Comparison of ENCODE assay signal across 18 mouse cellular contexts in genomic region chr2:65119667-65120066, GRCm38 (mm10).
A peak's percentile ranks its signal among the peaks of the same experiment; 100 is the strongest.
DNase-seq lines count a peak whose midpoint lies in the region; ATAC-seq and TF ChIP-seq lines count a peak whose summit lies in the region.
"Had no signal": no experiment of that assay in that cellular context is flagged by ENCODE, and none has a peak within 500 bp of the region (broad histone marks: within the 10 kb centered on the region; RNA-seq: fewer than 3 reads in every experiment).

No protein-coding gene starts in this region.

- no peak overlapping the region for H3K4me3 ChIP-seq in kidney, postnatal 0 days (replicated peaks; ENCODE audit: low read depth, low read length)
- H3K4me3 ChIP-seq in limb, embryonic 13.5 days = no peak overlapping the region
- no peak overlapping the region for H3K4me3 ChIP-seq in intestine, postnatal 0 days (ENCODE audit: low read depth, low read length)
- H3K4me3 ChIP-seq: kidney, embryonic 15.5 days; liver, embryonic 15.5 days; midbrain, embryonic 10.5 days had no signal

- H3K9ac ChIP-seq in kidney, postnatal 0 days (ENCODE audit: low read depth, low read length) = no peak overlapping the region
- no peak overlapping the region for H3K9ac ChIP-seq in limb, embryonic 13.5 days
- no peak overlapping the region for H3K9ac ChIP-seq in intestine, postnatal 0 days (ENCODE audit: low read depth, low read length)
- H3K9ac ChIP-seq: kidney, embryonic 15.5 days; liver, embryonic 15.5 days had no signal

- no peaks in the 10 kb centered on the region for H3K36me3 ChIP-seq in kidney, postnatal 0 days (ENCODE audit: insufficient read depth, low read length)
- H3K36me3 ChIP-seq in limb, embryonic 13.5 days = no peaks in the 10 kb centered on the region
- H3K36me3 ChIP-seq in intestine, postnatal 0 days (ENCODE audit: control insufficient read depth, insufficient read depth) = peaks cover 3% of the 10 kb centered on the region; the same call in 1 of the 2 replicates
- H3K36me3 ChIP-seq: kidney, embryonic 15.5 days; liver, embryonic 15.5 days; midbrain, embryonic 10.5 days had no signal

- no peak overlapping the region for H3K27ac ChIP-seq in kidney, postnatal 0 days
- no peak overlapping the region for H3K27ac ChIP-seq in limb, embryonic 13.5 days
- H3K27ac ChIP-seq in intestine, postnatal 0 days (ENCODE audit: low read depth, low read length) = no peak overlapping the region
- H3K27ac ChIP-seq: liver, embryonic 15.5 days; midbrain, embryonic 10.5 days had no signal

- ATAC-seq in kidney, postnatal 0 days (replicated peaks; ENCODE audit: low FRiP score, low read depth) = no peak
- peak; percentile 79; the same call in 1 of the 2 replicates for ATAC-seq in limb, embryonic 13.5 days (ENCODE audit: low FRiP score, low read depth)
- no peak for ATAC-seq in intestine, postnatal 0 days
- ATAC-seq in activated CD4-positive, CD25-positive, alpha-beta regulatory T cell, adult 4 months = no peak
- ATAC-seq: CD4-positive, CD25-positive, alpha-beta regulatory T cell, adult 4 months; forebrain, embryonic 16.5 days; hindbrain, embryonic 16.5 days had no signal

- H3K27me3 ChIP-seq in kidney, postnatal 0 days (ENCODE audit: insufficient read depth, low read length) = no peaks in the 10 kb centered on the region
- H3K27me3 ChIP-seq in limb, embryonic 13.5 days = no peaks in the 10 kb centered on the region
- no peaks in the 10 kb centered on the region for H3K27me3 ChIP-seq in intestine, postnatal 0 days (replicated peaks; ENCODE audit: control insufficient read depth, insufficient read depth, low read length)
- H3K27me3 ChIP-seq: kidney, embryonic 15.5 days; liver, embryonic 15.5 days had no signal

- WGBS in kidney, postnatal 0 days = 55% methylated on average over 8 of the region's 8 CpGs
- 40% methylated on average over 8 of the region's 8 CpGs for WGBS in limb, embryonic 13.5 days
- WGBS in intestine, postnatal 0 days = 75% methylated on average over 8 of the region's 8 CpGs

- DNase-seq in kidney, postnatal 0 days (ENCODE audit: low spot score) = peak; percentile 43
- no peak for DNase-seq in kidney, adult 9 months
- peak; percentile 86 for DNase-seq in NIH3T3 (ENCODE audit: low read depth)
- DNase-seq in embryo, embryonic 11 days = peak; percentile 48
- DNase-seq in T-cell, adult 2 months (ENCODE audit: low spot score) = no peak
- DNase-seq: cerebellum, adult 9-11 months; heart, postnatal 10 days; right cerebral cortex, postnatal 4 days; thymus, postnatal 14 days had no signal

- TF ChIP-seq CTCF in kidney, postnatal 0 days (IDR thresholded peaks at IDR 0.05; ENCODE audit: low read depth) = no peak
- TF ChIP-seq CTCF in intestine, postnatal 0 days (IDR thresholded peaks at IDR 0.05; ENCODE audit: low read depth) = no peak

- H3K4me2 ChIP-seq in kidney, postnatal 0 days (ENCODE audit: low read length) = no peak overlapping the region
- no peak overlapping the region for H3K4me2 ChIP-seq in limb, embryonic 13.5 days (replicated peaks)
- no peak overlapping the region for H3K4me2 ChIP-seq in intestine, postnatal 0 days (replicated peaks; ENCODE audit: low read depth)
- H3K4me2 ChIP-seq: kidney, embryonic 15.5 days; liver, embryonic 15.5 days had no signal

- no peaks in the 10 kb centered on the region for H3K9me3 ChIP-seq in kidney, postnatal 0 days (replicated peaks; ENCODE audit: low read length)
- H3K9me3 ChIP-seq in limb, embryonic 13.5 days = no peaks in the 10 kb centered on the region
- H3K9me3 ChIP-seq in intestine, postnatal 0 days (ENCODE audit: control insufficient read depth) = no peaks in the 10 kb centered on the region
- H3K9me3 ChIP-seq: kidney, embryonic 15.5 days; liver, embryonic 15.5 days; midbrain, embryonic 10.5 days had no signal

- no peaks in the 10 kb centered on the region for H3K4me1 ChIP-seq in kidney, postnatal 0 days (replicated peaks; ENCODE audit: insufficient read depth, low read length)
- peaks cover 14% of the 10 kb centered on the region for H3K4me1 ChIP-seq in limb, embryonic 13.5 days
- H3K4me1 ChIP-seq in intestine, postnatal 0 days (replicated peaks; ENCODE audit: control insufficient read depth, insufficient read depth, low read length) = 0 out of 2 replicates have a peak, but pooled peaks cover 3% of the 10 kb centered on the region
- H3K4me1 ChIP-seq: liver, embryonic 15.5 days; midbrain, embryonic 10.5 days had no signal

Comparison
In these comparisons a context has a peak if more than half of its experiments do, and no peak if none do; other contexts are left out.
1. DNase-seq: peak in kidney, postnatal 0 days (single experiment), NIH3T3 (single experiment) and embryo, embryonic 11 days (single experiment); none in kidney, adult 9 months (single experiment) and T-cell, adult 2 months (single experiment).